Mouse (Mus musculus) liver, embryonic 16.5 days (tissue): ENCODE measurements at regions not wholly inside any gene's neighbourhood (a gene's known extent, or its start where the extent isn't known, plus 50 kb on each side); places are given as distances from the start of the nearest gene placed in this dataset.
A peak's percentile ranks its signal among the peaks of the same experiment; 100 is the strongest.

Experiments
- ATAC-seq: fragments of 200-750 bp; cut with Nextera tagmentation; 2 replicates; pipeline ENCODE4 v1.8.0; 2017; ENCODE audit warnings: low read depth, mild to moderate bottlenecking, moderate number of reproducible peaks, moderate library complexity
- H3K27ac ChIP-seq: fragments of 300-500 bp; sonication (generic); 2 replicates; pipeline ENCODE4 v1.5.1; 2014; ENCODE audit warnings: mild to moderate bottlenecking, low read length
- H3K27me3 ChIP-seq: fragments of 300-500 bp; sonication (generic); 2 replicates; pipeline ENCODE4 v1.6.1; 2014; ENCODE audit warnings: low read depth, low read length, mixed read lengths; ENCODE audit not compliant: control insufficient read depth, insufficient read depth
- H3K36me3 ChIP-seq: fragments of 300-500 bp; sonication (generic); 2 replicates; pipeline ENCODE4 v1.6.1; 2014; ENCODE audit warnings: mild to moderate bottlenecking; ENCODE audit not compliant: control insufficient read depth, insufficient read depth
- H3K4me1 ChIP-seq: fragments of 300-500 bp; sonication (generic); 2 replicates; pipeline ENCODE4 v1.6.1; 2014; ENCODE audit warnings: low read depth, low read length, mixed read lengths; ENCODE audit not compliant: control insufficient read depth
- H3K4me2 ChIP-seq: fragments of 300-500 bp; sonication (generic); 2 replicates; pipeline ENCODE4 v1.6.1; 2014; ENCODE audit warnings: low read depth, low read length, mixed read lengths
- H3K4me3 ChIP-seq: fragments of 300-500 bp; sonication (generic); 2 replicates; pipeline ENCODE4 v1.5.1; 2014; ENCODE audit warnings: low read depth, mild to moderate bottlenecking, low read length
- H3K9ac ChIP-seq: fragments of 300-500 bp; sonication (generic); 2 replicates; pipeline ENCODE4 v1.6.1; 2014; ENCODE audit warnings: low read depth, low read length
- H3K9me3 ChIP-seq: fragments of 300-500 bp; sonication (generic); replicated peaks from 2 replicates; pipeline ENCODE4 v1.6.1; 2016; ENCODE audit warnings: low read length; ENCODE audit not compliant: control insufficient read depth
- WGBS: fragments of 180-500 bp; shearing (Covaris S2); extraction: QIAGEN DNeasy Blood & Tissue Kit; methylation state at CpG from one replicate; pipeline ENCODE4 v1.1.7; 2014; ENCODE audit not compliant: insufficient replicate concordance; 5-methylcytosine and 5-hydroxymethylcytosine counted together

DNA sequence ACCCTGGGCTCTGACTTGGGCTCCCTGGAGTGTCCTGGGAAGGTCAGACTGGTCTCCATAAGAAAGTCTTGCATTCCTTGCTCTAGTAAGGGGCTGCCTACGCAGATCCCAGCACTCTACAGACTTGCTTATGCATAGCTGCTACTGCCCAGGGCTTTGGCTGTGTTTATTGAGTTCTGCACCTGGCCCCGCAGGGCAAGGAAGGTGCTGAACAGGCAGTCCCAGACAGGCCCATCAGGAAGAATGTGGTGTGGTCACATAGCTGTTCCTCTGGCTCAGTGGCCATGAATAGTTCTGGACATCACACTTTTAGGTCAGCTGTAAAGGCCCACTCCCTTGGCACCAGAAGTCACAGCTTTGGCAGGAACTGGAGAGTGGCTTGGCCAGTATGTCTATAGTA is 70.6 kb downstream of the Cryaa start:
- H3K4me3 ChIP-seq, result no peak overlapping the region
- no peak; the same call in 1 of the 2 replicates for ATAC-seq
- peaks cover 15% of the 10 kb centered on the region for H3K4me1 ChIP-seq
- no peaks in the 10 kb centered on the region for H3K9me3 ChIP-seq
- no peaks in the 10 kb centered on the region for H3K36me3 ChIP-seq
- H3K4me2 ChIP-seq, result no peak overlapping the region
- WGBS, result 64% methylated on average over 2 of the region's 2 CpGs
- H3K27ac ChIP-seq, result peak overlapping the region; percentile 78
- no peaks in the 10 kb centered on the region for H3K27me3 ChIP-seq
- H3K9ac ChIP-seq, result no peak overlapping the region

- 43% methylated on average over 6 of the region's 6 CpGs for WGBS
- H3K4me2 ChIP-seq, result no peak overlapping the region
- H3K4me3 ChIP-seq, result no peak overlapping the region
- no peaks in the 10 kb centered on the region for H3K27me3 ChIP-seq
- no peaks in the 10 kb centered on the region for H3K36me3 ChIP-seq
- H3K4me1 ChIP-seq, result peaks cover 15% of the 10 kb centered on the region
- no peak overlapping the region for H3K9ac ChIP-seq
- no peak for ATAC-seq
- no peak overlapping the region for H3K27ac ChIP-seq
- H3K9me3 ChIP-seq, result no peaks in the 10 kb centered on the region
Measured at GRCm38 (mm10) chr17:31748971-31749370, 71.4 kb downstream of the Cryaa start.

DNA sequence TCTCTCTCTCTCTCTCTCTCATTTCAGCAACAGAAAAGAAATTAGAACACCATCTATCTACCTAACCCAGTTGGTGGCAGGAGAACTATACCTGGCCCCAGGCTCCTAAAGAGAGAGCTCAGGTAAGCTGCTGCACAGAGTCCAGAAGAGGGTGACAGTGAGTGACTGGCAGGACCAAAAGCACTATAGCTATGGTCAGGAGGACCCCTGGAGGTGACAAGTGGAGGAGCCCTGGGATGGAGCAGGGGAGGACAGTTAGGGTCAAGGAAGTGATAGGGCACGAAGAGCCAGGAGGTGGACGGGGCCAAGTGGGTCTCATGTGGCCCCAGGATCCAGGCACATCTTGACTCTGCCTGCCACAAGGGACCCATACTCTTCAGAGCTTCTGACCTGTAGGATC is 73.7 kb downstream of the Cryaa start:
- Histone ChIP-seq H3K4me1 (peaks cover 12% of the 10 kb centered on the region), H3K9me3 (no peaks in the 10 kb centered on the region), H3K9ac (no peak overlapping the region), H3K4me2 (no peak overlapping the region), H3K4me3 (no peak overlapping the region), H3K27me3 (no peaks in the 10 kb centered on the region), H3K36me3 (no peaks in the 10 kb centered on the region), H3K27ac (no peak overlapping the region)
- no peak for ATAC-seq
- 47% methylated on average over 2 of the region's 2 CpGs for WGBS

DNA sequence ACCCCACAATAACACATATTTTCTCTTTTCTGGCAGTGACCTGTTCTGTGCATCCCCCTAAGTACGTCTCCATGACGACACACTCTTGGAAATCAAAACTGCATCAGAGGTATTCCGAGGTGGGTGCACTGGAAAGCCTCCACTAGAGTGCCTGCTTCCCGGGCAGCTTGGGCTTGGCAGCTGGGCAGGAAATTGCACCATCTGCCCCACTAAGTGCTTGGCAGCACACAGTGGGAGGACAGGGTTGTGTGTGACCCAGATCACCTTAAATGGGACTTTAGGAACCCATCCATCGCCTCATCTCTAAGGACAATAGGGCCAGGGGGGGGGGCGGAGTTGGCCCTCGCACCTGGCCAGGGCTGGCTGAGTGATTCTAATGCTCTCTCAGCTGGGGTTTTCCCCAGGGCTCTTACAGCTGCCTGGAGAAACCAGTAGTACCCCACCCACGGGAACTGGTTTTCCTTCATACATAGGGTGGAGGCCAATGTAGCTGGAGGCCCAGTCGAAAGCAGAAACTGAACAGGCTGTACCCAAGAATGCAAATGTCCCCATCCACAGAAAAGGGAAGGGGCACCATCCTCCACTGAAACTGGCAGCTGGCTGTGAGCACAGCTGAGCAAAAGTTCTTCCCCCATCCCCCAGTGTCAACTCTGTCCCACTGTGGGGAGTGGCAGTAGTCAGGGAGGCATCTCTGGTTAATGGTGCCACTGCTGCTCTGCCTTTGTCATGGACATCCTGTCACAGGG is 75.7 kb downstream of the Cryaa start:
- no peak overlapping the region for H3K9ac ChIP-seq
- no peaks in the 10 kb centered on the region; the same call in none of the 2 replicates for H3K4me1 ChIP-seq
- H3K36me3 ChIP-seq, result no peaks in the 10 kb centered on the region
- H3K4me3 ChIP-seq, result no peak overlapping the region
- H3K4me2 ChIP-seq, result no peak overlapping the region
- no peaks in the 10 kb centered on the region for H3K9me3 ChIP-seq
- no peak overlapping the region for H3K27ac ChIP-seq
- WGBS, result 49% methylated on average over 9 of the region's 9 CpGs
- no peaks in the 10 kb centered on the region for H3K27me3 ChIP-seq
- ATAC-seq, result peak; percentile 53

DNA sequence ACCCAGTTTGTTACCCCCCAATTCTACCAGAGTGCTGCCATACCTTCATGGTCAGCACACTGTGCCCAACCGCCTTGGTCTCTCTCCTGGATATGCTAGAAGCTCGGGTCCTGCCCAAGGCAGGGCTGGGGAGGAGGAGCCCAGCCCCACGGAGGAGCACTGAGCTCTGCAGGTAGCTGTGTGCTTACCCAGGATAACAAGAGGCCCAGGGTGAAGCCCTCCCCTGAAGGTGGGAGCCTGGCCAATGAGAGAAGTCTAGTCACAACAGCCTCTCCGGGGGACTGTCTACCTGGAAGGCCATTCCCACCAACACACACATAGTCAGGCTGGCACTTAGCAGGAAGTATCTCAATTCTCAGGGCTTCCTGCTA is 76.2 kb downstream of the Cryaa start:
- Histone ChIP-seq H3K9ac (no peak overlapping the region), H3K9me3 (no peaks in the 10 kb centered on the region), H3K4me2 (no peak overlapping the region), H3K27ac (no peak overlapping the region), H3K36me3 (no peaks in the 10 kb centered on the region), H3K4me1 (no peaks in the 10 kb centered on the region; the same call in 1 of the 2 replicates), H3K27me3 (no peaks in the 10 kb centered on the region), H3K4me3 (no peak overlapping the region)
- 32% methylated on average over 4 of the region's 4 CpGs for WGBS
- no peak for ATAC-seq

- Histone ChIP-seq H3K4me3 (no peak overlapping the region), H3K27ac (no peak overlapping the region), H3K4me1 (no peaks in the 10 kb centered on the region), H3K9me3 (no peaks in the 10 kb centered on the region), H3K4me2 (no peak overlapping the region), H3K9ac (no peak overlapping the region), H3K27me3 (no peaks in the 10 kb centered on the region), H3K36me3 (no peaks in the 10 kb centered on the region)
- 57% methylated on average over 2 of the region's 2 CpGs for WGBS
- no peak for ATAC-seq
Measured at GRCm38 (mm10) chr17:31760465-31760864, 82.9 kb downstream of the Cryaa start.

DNA sequence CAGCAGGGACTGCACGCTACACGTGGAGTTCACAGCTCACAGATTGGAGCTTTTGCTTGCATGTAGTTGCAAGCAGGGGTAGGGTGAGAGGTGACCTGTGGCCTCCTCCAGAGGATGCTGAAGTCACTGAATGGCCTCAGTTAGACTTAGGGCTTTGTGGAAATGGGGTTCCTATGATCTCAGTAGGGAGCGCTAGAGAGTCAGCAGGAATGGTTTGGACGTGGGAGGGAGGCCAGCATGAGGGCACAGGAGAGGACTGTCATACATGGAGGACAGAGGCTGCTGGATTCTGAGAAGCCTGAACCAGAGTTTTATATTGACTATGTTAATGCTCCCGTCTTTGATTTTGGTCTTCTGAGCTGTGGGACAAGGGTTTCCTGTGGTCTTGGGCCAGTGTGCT is 85.5 kb downstream of the Cryaa start:
- Histone ChIP-seq H3K4me1 (no peaks in the 10 kb centered on the region), H3K36me3 (no peaks in the 10 kb centered on the region), H3K27me3 (no peaks in the 10 kb centered on the region), H3K9ac (no peak overlapping the region), H3K4me2 (no peak overlapping the region), H3K9me3 (no peaks in the 10 kb centered on the region), H3K4me3 (no peak overlapping the region), H3K27ac (no peak overlapping the region)
- ATAC-seq, result no peak
- whole genome bisulfite sequencing, result 38% methylated on average over 5 of the region's 5 CpGs

GRCm38 (mm10) chr17:31766779-31767697 is 88.6 kb downstream of the Sik1 start:
- Histone ChIP-seq H3K9ac (no peak overlapping the region), H3K4me2 (no peak overlapping the region), H3K4me1 (no peaks in the 10 kb centered on the region), H3K9me3 (peaks cover 6% of the 10 kb centered on the region; the same call in 1 of the 2 replicates), H3K4me3 (no peak overlapping the region), H3K27me3 (no peaks in the 10 kb centered on the region), H3K27ac (no peak overlapping the region), H3K36me3 (no peaks in the 10 kb centered on the region)
- ATAC-seq, result no peak
- WGBS, result 61% methylated on average over 25 of the region's 25 CpGs
